Mouse (Mus musculus) adrenal gland, postnatal 10 days (tissue): ENCODE measurements around the gene Hist1h2af. TPM values are rescaled to one million over a fixed set of nuclear protein-coding genes. Genes with fewer than 3 reads are reported as not detected.
"Not testable (repeated sequence)": the region's sequence is repeated elsewhere in the genome, so short reads cannot be mapped to it uniquely, and the experiment has no call there.

ENCODE experiments used
- DNase-seq: peaks from one replicate; pipeline ENCODE4 v3.0.0; 2021; ENCODE audit warnings: mixed read lengths
- total RNA-seq, 2 experiments: library from RNA; stranded (reverse); gene quantifications; 2 replicates each; pipeline ENCODE4 v1.2.3; 2021

Gene Hist1h2af
- total RNA-seq, 2 experiments from 2014 or later = 261 to 325 TPM

DNA sequence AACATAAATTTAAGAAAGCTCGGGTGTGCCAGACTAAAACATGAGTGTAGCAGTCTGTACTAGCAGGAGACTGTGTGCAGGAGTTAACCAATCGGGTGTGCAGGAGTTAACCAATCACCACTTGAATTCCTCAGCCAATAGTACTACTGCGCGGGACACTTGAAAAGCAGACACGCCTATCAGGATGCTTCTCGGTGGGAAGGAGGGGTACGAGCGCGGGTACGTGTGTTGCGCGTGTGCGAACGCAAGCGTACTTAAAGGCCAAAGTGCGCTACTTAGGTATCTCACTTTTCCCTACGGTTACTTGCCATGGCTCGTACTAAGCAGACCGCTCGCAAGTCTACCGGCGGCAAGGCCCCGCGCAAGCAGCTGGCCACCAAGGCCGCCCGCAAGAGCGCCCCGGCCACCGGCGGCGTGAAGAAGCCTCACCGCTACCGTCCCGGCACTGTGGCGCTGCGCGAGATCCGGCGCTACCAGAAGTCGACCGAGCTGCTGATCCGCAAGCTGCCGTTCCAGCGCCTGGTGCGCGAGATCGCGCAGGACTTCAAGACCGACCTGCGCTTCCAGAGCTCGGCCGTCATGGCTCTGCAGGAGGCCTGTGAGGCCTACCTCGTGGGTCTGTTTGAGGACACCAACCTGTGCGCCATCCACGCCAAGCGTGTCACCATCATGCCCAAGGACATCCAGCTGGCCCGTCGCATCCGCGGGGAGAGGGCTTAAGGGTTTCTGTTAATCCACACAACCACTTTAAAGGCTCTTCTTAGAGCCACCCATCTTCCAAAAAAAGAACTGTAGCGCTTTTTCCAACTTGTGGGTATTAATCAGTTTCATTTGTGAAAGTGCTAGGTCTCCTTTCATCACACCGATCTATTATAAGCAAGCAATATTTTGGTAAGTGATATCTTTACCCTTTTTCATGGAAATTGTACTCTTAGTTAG is 1.7 kb downstream of the Hist1h2af start, which contains the start of gene Hist1h3g:
Gene Hist1h3g (plus strand): TSS at position 286 of the 939 bp plus-strand sequence.
- DNase-seq = peak; percentile 90

DNA sequence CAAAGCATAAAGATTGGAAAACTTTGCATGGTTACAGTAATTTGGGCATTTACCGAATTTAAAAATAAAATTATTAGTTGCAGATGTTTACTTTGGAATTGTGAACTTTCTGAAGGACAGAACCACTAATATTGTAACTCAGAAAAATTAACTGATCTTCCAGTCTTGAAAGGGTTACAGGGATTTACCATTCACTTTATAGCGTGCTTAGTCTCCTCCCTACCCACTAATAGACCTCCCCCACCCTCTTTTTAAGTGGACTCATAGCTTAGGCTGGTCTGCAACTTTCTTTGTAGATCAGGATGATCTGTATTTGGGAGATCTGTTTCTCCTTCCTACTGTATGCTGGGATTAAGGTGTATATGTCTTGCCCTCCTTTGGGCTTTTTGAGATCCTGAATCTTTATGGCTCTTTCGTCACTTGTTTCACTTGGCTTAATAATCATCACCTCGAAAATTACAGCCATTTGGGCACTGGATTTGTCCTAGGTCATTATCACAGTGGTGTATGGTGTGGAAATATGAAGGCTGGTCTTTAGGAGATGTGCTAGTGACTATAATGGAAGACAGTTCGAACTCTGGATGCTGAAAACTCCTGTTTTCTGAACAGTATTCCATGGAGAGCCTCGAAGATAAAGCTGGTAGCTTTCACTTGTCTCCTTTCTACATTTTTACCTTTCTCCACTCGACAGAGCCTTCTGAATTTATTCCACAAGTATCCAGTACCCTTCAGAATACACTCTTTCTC is 2.5 kb downstream of the Hist1h2af start:
- DNase-seq = no peak

DNA sequence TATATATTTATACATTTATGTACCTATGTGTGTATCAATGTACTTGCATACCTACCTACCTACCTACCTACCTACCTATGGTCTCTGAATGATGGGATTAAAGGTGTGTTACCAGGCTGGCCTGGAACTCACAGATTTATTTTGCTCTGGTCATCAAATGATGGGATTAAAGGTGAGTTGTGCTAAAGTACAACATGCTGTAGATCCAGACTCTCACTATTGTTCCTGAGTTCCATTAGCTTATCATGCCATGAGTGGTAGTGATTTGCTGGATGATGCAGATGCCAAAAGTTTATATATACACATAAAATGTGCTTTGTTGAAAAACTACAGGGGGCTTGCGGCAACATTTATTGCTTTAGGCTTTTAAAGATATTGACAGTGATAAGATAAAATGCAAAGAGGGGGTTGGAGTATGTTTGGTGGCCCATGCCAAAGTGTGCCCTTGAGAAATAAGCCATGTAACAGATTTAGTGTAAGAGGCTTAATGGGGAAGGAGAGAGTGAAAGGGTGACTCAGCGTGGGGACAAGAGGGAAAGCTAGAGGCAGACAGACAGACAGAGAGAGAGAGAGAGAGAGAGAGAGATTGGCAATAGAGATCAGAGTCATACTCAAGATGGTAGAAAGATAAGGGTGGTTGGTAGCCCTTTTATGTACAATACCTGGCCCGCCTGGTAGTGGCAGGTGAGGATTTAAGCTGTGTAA is 3.5 kb downstream of the Hist1h2af start:
- DNase-seq = no peak

DNA sequence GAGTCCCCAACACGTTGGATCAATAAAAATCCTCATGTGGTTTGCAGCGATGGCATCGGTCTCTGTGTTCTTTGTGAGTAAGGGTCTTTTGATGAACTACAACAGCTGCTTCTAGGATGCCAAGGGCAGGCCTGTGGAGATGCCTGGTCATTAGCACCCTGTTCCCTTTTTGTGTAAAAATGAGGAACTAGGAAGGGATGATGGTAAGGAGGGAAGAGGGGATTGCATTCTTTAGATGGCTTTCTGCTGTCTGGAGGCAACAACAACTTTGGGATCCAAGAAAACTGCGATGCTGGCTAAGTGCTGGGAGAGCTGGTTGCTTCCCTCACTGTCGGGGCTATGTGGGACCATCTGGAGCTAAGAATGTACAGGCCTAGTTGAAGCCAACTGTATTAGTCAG is 4.5 kb downstream of the Hist1h2af start:
- no peak for DNase-seq

DNA sequence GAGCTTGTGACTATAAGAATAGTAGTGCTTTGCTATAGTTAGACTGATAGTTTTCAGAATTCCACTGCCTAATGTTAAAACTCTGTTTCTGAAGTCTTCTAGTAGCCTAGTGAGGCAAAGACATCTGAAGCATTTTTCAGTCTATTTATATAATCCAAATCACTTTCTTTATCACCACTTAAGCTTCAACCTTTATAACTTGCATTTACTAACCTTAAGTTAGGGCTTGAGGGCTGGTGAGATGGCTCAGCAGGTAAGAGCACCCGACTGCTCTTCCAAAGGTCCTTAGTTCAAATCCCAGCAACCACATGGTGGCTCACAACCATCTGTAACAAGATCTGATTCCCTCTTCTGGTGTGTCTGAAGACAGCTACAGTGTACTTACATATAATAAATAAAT is 6.1 kb downstream of the Hist1h2af start:
- not testable (repeated sequence) for DNase-seq

DNA sequence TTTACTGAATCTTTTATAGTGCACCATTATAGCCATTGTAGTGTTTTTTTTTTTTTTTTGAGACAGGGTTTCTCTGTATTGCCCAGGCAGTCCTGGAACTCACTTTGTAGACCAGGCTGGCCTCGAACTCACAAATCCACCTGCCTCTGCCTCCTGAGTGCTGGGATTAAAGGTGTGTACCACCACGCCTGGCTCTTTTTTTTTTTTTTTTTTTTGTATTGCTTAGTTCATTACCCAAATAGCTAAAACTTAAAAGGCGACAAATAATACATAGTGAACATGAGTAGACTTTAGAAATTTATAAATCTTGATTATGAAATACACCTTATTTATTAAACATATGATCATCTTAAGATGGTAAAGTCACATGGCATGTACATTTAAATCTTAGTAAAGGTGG is 7.8 kb downstream of the Hist1h2af start:
- DNase-seq = no peak

DNA sequence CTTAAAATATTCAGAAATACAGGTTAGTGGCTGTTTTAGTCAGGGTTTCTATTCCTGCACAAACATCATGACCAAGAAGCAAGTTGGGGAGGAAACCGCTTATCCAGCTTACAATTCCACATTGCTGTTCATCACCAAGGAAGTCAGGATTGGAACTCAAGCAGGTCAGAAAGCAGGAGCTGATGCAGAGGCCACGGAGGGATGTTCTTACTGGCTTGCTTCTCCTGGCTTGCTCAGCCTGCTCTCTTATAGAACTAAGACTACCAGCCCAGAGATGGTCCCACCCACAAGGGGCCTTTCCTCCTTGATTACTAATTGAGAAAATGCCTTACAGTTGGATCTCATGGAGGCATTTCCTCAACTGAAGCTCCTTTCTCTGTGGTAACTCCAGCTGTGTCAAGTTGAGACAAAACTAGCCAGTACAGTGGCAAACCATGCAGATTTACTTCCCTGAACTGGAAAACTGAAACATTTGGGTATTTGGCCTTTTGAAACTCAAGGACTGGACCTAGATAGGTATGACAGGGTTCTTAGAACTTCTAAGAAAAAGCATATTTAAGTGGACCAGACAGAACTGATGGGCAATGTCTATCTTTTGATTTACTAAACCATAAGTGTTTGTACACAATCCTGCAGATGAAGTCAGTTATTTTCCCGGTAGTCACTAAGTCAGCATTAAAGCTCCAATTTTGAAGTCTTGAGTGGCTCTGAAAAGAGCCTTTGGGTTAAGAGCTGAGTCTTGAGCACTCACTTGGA is 8.7 kb downstream of the Hist1h2af start:
- not testable (repeated sequence) for DNase-seq

DNA sequence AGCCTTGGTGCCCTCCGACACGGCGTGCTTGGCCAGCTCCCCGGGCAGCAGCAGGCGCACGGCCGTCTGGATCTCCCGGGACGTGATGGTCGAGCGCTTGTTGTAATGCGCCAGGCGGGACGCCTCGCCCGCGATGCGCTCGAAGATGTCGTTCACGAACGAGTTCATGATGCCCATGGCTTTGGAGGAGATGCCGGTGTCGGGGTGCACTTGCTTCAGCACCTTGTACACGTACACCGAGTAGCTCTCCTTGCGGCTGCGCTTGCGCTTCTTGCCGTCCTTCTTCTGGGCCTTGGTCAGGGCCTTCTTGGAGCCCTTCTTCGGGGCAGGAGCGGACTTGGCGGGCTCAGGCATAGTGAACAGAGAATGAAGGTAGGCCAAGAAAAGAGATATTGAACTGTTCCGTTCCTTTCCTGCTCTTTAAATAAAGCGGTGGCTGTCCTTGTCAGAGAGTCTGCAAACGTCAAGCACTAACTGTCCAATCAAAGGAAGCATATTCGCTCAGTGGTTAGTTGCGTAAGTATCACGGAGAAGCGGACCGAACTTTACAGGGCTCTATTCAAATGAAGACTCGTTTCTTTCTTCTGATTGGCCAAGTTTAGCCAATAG is 9.4 kb downstream of the Hist1h2af start, which contains the start of gene Hist1h2bh:
Gene Hist1h2bh (minus strand): TSS at position 394 of the 609 bp plus-strand sequence.
- peak; percentile 77 for DNase-seq

DNA sequence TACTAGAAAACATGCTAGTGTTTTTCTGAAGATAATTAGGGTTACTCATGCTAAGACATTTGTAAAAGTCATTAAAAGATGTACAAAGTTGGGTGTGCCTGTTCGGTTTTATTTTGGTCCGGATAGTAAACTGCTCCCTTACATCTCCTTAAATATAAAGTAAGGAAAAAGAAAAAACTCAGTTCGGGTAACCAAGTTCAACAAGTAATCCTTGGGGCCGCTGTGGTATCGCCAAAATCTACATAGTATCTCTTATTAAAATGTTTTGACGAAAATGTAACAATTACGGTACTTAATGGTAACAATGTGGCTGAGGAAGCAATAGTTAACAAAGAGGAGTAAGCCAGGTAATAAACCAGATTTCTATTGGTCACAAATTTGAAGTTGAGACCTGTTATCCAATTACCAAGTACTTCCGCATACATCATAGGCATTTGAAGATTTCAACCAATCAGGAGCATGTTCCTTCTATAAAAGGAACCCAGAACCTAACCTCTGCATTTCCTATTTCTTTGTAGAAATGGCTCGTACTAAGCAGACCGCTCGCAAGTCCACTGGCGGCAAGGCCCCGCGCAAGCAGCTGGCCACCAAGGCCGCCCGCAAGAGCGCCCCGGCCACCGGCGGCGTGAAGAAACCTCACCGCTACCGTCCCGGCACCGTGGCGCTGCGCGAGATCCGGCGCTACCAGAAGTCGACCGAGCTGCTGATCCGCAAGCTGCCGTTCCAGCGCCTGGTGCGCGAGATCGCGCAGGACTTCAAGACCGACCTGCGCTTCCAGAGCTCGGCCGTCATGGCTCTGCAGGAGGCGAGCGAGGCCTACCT is 10.5 kb downstream of the Hist1h2af start, which contains the start of gene Hist1h3f:
Gene Hist1h3f (plus strand): TSS at position 88 of the 822 bp plus-strand sequence.
- DNase-seq = peak; percentile 78

DNA sequence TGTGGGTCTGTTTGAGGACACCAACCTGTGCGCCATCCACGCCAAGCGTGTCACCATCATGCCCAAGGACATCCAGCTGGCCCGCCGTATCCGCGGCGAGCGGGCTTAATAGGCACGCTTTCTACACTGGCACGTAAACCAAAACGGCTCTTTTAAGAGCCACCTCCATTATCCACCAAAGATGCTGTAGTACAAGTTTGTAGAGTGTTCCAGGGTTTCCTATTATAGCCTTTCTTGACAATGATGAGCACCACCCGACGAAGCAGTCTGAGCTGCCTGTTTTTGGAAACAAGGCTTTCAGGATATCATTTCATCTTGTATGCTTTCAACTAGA is 11.0 kb downstream of the Hist1h2af start:
- not testable (repeated sequence) for DNase-seq

DNA sequence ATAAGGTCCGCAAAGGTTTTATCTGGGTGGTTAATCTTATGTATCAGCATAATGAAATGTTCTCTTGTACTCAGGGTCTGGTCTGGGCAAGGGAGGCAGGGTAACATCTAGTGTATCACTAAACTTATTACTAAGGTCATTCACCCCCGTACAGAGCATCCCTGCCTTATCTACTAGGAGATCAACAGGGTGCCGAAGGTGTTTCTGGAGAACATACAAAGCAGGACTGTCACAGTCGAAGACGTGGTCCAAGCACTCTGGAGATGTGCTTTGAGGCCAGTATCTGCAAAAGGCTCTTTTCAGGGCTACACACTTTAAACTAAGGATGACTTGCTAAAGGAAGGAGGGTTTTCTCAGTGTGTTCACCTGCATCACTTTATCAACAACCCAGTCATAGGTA is 13.0 kb downstream of the Hist1h2af start:
- DNase-seq = no peak

DNA sequence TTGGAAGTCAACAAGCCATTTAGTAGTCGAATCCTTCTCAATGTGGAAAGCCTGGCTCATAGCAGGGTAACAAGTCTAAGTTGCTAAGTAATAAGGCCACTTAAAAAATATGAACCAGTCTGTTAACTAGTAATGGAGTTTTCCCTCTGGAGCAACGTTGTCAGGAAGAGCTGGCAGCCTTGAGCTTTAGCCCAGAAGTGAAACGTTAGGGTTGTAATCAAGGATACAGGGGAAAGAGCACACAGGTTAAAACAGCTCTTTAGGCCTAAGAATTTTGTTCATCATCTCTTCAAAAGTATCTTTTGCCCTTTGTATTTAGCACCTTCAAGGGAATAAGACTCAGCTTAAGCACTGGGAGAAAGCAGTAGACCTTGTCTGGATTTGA is 17.0 kb downstream of the Hist1h2af start:
- DNase-seq = no peak

DNA sequence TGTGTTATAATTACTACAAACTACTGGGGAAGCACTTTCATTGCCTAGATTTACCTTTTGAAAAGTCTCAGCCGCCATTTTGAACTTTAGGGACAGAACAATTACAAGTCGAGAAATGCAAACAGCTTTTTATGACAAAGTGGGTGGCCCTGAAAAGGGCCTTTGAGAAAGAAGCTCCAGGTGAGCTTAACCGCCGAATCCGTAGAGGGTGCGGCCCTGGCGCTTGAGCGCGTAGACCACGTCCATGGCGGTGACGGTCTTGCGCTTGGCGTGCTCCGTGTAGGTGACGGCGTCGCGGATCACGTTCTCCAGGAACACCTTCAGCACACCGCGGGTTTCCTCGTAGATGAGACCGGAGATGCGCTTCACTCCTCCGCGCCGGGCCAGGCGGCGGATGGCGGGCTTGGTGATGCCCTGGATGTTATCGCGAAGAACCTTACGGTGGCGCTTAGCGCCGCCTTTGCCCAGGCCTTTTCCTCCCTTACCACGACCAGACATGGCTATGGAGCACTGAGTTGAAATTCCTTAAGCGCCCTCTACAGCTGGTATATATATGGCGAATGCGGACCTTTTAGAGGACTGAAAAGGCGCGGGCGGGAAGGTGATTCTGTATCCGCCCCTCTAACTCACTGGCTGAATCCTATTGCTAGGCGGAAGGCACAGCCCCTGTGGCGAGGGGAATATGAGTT is 17.6 kb downstream of the Hist1h2af start, which contains the start of gene Hist1h4f:
Gene Hist1h4f (minus strand): TSS at position 503 of the 689 bp plus-strand sequence.
- peak; percentile 91 for DNase-seq

DNA sequence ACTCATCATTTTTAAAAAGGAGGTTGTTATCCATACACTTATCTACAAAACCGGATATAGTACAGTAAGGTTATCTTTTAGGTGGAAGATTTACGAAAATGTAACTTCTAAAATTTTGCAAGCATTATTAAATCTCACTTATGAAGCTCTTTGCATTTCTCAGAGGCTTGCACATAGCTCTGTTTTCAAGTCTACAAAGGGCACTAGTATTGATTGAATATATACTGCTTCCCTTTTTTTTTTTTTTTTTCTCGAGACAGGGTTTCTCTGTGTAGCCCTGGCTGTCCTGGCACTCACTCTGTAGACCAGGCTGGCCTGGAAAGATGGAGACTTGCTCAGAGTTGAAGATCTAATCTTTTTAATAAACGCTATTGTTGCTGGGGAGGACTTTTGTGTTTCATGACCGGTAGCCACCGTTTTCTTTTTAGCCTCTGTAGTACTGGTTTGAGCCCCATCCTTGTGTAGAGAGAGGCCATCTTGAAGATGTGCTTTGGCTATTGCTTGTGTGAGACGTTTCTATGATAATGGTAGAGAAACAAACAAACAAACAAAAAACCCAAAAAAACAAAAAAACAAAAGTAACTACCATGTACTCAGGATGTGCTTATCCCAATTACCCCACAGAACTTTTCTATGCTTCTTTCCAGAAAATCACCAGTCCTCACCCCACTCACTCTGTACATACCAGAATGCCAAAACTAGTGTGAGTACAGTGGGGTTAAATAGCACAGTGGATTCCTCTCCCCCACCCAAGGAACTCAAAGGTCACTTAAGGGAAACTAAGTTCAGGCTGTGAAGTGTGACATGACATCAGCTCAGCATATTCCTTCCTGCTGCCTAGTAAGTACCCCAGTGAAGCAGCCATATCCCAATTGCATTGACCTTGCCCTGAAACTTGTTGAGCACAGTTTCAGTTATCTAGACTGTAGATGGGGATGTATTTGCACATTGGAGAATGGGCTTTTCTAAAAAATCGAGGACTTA is 18.5 kb downstream of the Hist1h2af start:
- DNase-seq = no peak

DNA sequence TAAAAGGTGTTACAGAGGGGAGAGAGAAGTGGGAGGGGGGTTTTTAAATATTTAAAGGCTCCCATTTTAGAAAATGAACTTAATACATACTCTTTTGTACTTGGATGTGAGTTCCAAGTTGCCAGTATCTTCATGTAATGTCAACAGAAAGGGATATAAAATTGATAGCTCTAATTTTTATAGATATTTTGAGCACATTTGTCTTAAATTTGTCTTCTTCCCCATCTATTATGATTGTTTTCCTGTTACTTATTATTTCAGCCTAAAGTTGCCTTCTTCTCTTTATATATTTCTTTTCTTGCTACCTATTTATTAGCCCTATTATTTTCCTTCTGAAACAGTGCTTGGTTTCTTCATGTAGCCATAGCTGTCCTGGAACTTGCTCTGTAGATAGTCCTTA is 19.3 kb downstream of the Hist1h2af start, which contains the start of gene Hist1h1d:
Gene Hist1h1d (plus strand): TSS at position 301 of the 400 bp plus-strand sequence.
- DNase-seq = no peak

DNA sequence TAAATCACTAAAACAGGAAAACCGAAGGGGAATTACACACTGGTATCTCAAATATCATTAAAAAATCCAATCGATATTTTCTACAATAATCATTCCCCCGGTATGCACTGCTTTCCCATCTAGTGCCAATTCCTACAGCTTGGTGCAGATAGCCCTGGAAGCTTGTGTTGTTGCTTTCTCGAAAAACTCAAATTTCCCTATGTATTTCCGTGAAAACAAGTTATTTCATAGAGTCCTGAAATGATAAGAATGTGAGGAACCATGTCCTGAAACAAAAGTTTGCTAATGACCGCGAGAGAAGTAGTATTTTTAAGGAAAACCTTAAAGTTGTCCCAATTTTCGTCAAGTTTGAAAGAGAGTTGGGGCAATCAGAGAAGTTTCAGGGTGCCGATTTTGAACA is 20.7 kb downstream of the Hist1h2af start:
- no peak for DNase-seq

DNA sequence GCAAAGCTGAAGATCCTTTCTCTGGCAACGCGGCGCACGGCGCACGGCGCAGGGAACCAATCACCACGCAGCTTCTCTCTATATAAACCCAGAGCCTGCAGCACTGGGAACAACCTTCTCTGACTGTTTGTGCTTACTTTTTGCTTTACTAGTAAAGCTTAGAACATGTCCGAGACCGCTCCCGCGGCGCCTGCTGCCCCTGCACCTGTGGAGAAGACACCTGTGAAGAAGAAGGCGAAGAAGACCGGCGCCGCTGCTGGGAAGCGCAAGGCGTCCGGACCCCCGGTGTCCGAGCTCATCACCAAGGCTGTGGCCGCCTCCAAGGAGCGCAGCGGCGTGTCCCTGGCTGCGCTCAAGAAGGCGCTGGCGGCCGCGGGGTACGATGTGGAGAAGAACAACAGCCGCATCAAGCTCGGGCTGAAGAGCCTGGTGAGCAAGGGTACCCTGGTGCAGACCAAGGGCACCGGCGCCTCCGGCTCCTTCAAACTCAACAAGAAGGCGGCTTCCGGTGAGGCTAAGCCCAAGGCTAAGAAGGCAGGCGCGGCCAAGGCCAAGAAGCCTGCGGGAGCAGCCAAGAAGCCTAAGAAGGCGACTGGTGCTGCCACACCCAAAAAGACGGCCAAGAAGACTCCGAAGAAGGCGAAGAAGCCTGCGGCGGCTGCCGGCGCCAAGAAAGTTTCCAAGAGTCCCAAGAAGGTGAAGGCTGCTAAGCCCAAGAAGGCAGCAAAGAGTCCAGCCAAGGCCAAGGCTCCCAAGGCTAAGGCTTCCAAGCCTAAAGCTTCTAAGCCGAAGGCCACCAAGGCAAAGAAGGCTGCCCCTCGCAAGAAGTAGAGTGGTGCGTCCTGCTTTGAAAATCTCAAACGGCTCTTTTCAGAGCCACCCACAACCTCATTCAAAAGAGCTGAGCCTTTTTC is 21.5 kb downstream of the Hist1h2af start:
- peak; percentile 84 for DNase-seq
